Mouse (Mus musculus) heart, embryonic 16.5 days (tissue): Measurements from ENCODE around the gene Xrcc6. TPM values are rescaled to one million over a fixed set of nuclear protein-coding genes. Genes with fewer than 3 reads are reported as not detected.

Source experiments
- ATAC-seq: fragments of 200-750 bp; cut with Nextera tagmentation; replicated peaks from 2 replicates; pipeline ENCODE4 v1.8.0; 2017; ENCODE audit warnings: moderate number of reproducible peaks; ENCODE audit not compliant: insufficient read depth, low FRiP score; ENCODE audit errors: extremely low read depth
- H3K27ac ChIP-seq: fragments of 300-500 bp; sonication (generic); 2 replicates; pipeline ENCODE4 v1.5.1; 2014; ENCODE audit warnings: mild to moderate bottlenecking, low read length, control low read depth, moderate library complexity
- H3K27me3 ChIP-seq: fragments of 300-500 bp; sonication (generic); 2 replicates; pipeline ENCODE4 v1.6.1; 2014; ENCODE audit warnings: low read length, mixed read lengths; ENCODE audit not compliant: control insufficient read depth, insufficient read depth
- H3K36me3 ChIP-seq: fragments of 300-500 bp; sonication (generic); 2 replicates; pipeline ENCODE4 v1.6.1; 2014; ENCODE audit not compliant: control insufficient read depth, insufficient read depth
- H3K4me1 ChIP-seq: fragments of 300-500 bp; sonication (generic); 2 replicates; pipeline ENCODE4 v1.6.1; 2014; ENCODE audit warnings: low read length, mixed read lengths; ENCODE audit not compliant: control insufficient read depth, insufficient read depth
- H3K4me2 ChIP-seq: fragments of 300-500 bp; sonication (generic); 2 replicates; pipeline ENCODE4 v1.6.1; 2014; ENCODE audit warnings: low read depth, mild to moderate bottlenecking, control low read depth, low read length
- H3K4me3 ChIP-seq: fragments of 300-500 bp; sonication (generic); 2 replicates; pipeline ENCODE4 v1.5.1; 2014; ENCODE audit warnings: mild to moderate bottlenecking, control low read depth, low read length
- H3K9ac ChIP-seq: fragments of 300-500 bp; sonication (generic); 2 replicates; pipeline ENCODE4 v1.6.1; 2014; ENCODE audit warnings: low read length, control low read depth
- H3K9me3 ChIP-seq: fragments of 300-500 bp; sonication (generic); replicated peaks from 2 replicates; pipeline ENCODE4 v1.6.1; 2016; ENCODE audit warnings: low read length; ENCODE audit not compliant: control insufficient read depth
- WGBS: fragments of 180-500 bp; shearing (Covaris S2); extraction: QIAGEN DNeasy Blood & Tissue Kit; methylation state at CpG from one replicate; pipeline ENCODE4 v1.1.7; 2014; 5-methylcytosine and 5-hydroxymethylcytosine counted together
- polyA plus RNA-seq: library from polyadenylated mRNA; unstranded; fragments of >200 nt; fragmentation: Nextera tagmentation; extraction: Ambion mirVana; gene quantifications from 2 replicates; pipeline ENCODE4 v1.2.1, GENCODE M21; 2015

Xrcc6 gene
- polyA plus RNA-seq, 1 experiment from 2014 or later: 113 TPM

DNA sequence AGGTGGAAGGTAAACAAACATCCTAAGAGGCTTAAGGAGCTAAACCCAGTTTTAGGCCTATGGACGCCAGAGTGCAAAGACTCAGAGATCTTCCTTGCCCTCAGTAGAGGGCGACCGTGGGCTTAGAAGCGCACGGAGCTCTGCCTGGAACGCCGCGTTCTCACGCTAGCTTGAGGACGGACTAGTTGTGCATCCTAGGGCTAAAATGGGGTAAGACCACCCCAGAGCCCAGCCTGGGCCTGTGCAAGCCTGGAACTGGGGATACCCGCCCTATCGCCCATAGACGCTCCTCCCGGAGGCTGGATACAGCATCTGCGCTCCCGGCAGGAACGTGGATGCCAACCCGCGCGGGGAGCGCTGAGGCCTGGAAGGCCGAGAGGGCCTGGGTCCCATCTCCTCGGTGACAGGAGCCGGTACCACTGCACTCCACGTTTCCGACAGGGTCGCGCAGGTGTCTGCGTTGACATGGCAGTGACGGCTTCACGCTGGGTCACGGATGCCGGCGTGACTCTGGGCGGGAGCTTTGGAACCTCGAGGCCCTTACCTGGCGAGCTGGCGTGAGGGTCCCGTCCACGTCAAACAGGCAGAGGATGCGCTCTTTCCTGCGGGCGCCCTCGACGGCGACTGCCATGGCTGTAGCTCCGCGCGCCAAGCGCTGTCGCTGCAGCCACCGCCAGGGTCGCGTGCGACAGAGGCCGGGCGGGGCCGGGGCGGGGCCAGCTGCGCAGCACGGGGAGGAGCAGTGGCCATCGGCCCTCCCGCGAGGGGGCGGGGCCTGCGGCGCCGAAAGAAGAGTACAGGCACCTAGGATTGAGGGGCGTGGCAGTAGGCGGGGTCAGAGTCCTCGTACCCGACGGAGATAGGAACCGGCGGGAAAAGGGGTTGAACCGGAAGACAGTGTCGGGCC, 27.2 kb upstream of the Xrcc6 start, which contains the start of gene Pmm1:
Gene Pmm1, minus strand, starts transcription at position 760 of the 907 bp plus-strand sequence.
- Histone ChIP-seq H3K4me1 (peaks cover 6% of the 10 kb centered on the region; the same call in 1 of the 2 replicates), H3K4me2 (peak within 1 kb of the TSS; percentile 100), H3K4me3 (peak within 1 kb of the TSS; percentile 78), H3K36me3 (no peaks in the 10 kb centered on the region), H3K9ac (peak within 1 kb of the TSS; percentile 82), H3K27me3 (no peaks in the 10 kb centered on the region), H3K27ac (peak within 1 kb of the TSS; percentile 85), H3K9me3 (no peaks in the 10 kb centered on the region)
- WGBS: under 1% methylated on average over 77 of the region's 77 CpGs
- ATAC-seq: peak; percentile 99

DNA sequence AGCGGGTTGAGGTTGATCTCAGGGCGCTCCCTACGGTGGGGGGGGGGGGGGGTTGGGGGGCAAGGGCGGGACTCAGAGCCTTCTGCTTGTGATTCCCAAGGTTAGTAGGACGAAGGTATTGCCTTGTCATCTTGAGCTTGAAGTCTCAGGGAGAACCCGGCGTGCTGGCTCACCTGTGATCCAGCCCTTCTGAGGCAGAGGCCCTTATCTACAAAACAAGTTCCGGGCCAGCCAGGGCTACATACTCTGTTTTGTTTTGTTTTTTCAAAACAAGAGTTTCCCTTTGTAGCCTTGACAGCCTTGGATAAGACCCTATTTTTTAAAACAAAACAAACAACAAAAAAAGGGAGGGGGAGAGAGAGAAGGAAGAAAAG, 26.6 kb upstream of the Xrcc6 start:
- H3K4me1 ChIP-seq: peaks cover 6% of the 10 kb centered on the region; the same call in 1 of the 2 replicates
- peak overlapping the region; percentile 100 for H3K4me2 ChIP-seq
- 3% methylated on average over 7 of the region's 8 CpGs for WGBS
- no peak overlapping the region; the same call in 1 of the 2 replicates for H3K27ac ChIP-seq
- H3K9me3 ChIP-seq: no peaks in the 10 kb centered on the region
- no peak for ATAC-seq
- H3K9ac ChIP-seq: peak overlapping the region; percentile 59
- peak overlapping the region; percentile 78 for H3K4me3 ChIP-seq
- no peaks in the 10 kb centered on the region for H3K27me3 ChIP-seq
- no peaks in the 10 kb centered on the region for H3K36me3 ChIP-seq

DNA sequence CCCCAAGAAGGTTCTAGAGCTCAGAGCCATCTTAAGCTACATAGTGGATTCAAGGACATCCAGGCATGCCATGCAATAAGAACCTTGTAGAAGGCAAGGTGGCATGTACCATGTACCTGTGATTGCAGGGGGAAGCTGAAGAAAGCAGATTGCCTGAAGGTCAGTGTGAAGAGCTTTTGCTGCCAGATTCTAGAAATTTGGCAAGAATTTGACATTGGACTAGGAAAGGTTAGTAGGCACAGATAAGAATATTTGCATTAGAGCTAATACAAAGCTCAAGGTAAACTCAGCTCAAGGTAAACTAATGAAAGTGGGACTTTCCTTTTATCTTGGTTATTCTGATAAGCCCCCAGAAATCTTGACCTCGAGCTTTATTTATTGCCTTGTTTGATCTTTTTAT, 23.4 kb upstream of the Xrcc6 start:
- WGBS: 49% methylated on average over 1 of the region's 1 CpGs
- Histone ChIP-seq H3K27ac (no peak overlapping the region), H3K9me3 (no peaks in the 10 kb centered on the region), H3K9ac (no peak overlapping the region), H3K4me1 (peaks cover 6% of the 10 kb centered on the region; the same call in 1 of the 2 replicates), H3K4me3 (no peak overlapping the region), H3K27me3 (no peaks in the 10 kb centered on the region), H3K36me3 (no peaks in the 10 kb centered on the region), H3K4me2 (no peak overlapping the region)
- ATAC-seq: no peak

GRCm38 (mm10) chr15:81964980-81965545, 22.6 kb upstream of the Xrcc6 start:
- no peaks in the 10 kb centered on the region for H3K36me3 ChIP-seq
- H3K27ac ChIP-seq: no peak overlapping the region
- no peak overlapping the region for H3K4me3 ChIP-seq
- no peak overlapping the region for H3K9ac ChIP-seq
- no peaks in the 10 kb centered on the region for H3K9me3 ChIP-seq
- no peaks in the 10 kb centered on the region for H3K27me3 ChIP-seq
- 46% methylated on average over 4 of the region's 4 CpGs for WGBS
- H3K4me2 ChIP-seq: no peak overlapping the region
- H3K4me1 ChIP-seq: peaks cover 3% of the 10 kb centered on the region; the same call in 1 of the 2 replicates
- no peak for ATAC-seq

GRCm38 (mm10) chr15:81966062-81966829, 21.4 kb upstream of the Xrcc6 start:
- Histone ChIP-seq H3K27me3 (no peaks in the 10 kb centered on the region), H3K27ac (no peak overlapping the region), H3K9ac (no peak overlapping the region), H3K4me2 (no peak overlapping the region), H3K4me3 (no peak overlapping the region), H3K9me3 (no peaks in the 10 kb centered on the region), H3K4me1 (no peaks in the 10 kb centered on the region), H3K36me3 (no peaks in the 10 kb centered on the region)
- ATAC-seq: no peak
- 71% methylated on average over 13 of the region's 14 CpGs for WGBS

DNA sequence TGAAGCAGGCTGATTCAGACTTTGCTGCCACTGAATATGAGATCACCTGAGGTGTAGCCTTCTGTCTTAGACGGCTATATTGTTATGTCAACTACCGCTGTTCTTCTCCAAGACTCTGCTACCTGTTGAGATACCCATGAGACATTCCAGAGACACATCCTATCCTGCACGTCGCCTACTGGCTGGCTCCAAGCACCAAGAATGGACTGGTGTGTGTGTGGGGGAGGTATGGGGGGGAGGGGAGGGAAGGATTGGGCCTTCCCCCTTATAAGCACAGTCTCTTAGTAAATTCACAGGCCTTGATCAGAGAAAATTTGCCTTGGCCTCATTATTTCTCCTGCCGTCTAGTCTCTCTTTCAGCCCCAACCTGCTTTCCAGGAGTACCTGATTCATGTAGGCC, 19.8 kb upstream of the Xrcc6 start:
- Histone ChIP-seq H3K27me3 (no peaks in the 10 kb centered on the region), H3K9ac (no peak overlapping the region), H3K4me1 (no peaks in the 10 kb centered on the region), H3K27ac (no peak overlapping the region), H3K4me2 (no peak overlapping the region), H3K4me3 (no peak overlapping the region), H3K36me3 (no peaks in the 10 kb centered on the region), H3K9me3 (peaks cover 5% of the 10 kb centered on the region)
- WGBS: 86% methylated on average over 5 of the region's 5 CpGs
- ATAC-seq: no peak

DNA sequence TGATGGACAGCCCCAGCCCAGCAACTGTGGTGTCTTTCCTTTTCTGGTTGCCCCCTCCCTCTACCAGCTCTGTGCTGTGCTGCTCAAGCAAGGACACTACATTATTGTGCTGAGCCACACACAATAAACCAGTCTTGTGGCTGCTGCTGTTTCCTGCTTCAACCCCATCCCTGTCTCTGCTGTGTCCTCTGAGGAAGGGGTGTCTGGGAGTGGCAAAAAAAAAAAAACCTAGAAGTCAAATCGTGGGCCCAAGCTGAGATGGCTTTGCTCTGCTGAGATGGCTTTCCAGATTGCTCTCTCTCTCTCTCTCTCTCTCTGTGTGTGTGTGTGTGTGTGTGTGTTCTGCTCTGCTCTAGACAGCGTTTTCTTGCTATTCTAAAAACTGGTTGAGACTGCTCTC, 19.2 kb upstream of the Xrcc6 start:
- no peak for ATAC-seq
- Histone ChIP-seq H3K4me1 (no peaks in the 10 kb centered on the region), H3K9me3 (peaks cover 7% of the 10 kb centered on the region), H3K4me3 (no peak overlapping the region), H3K36me3 (no peaks in the 10 kb centered on the region), H3K4me2 (no peak overlapping the region), H3K27me3 (no peaks in the 10 kb centered on the region), H3K9ac (no peak overlapping the region), H3K27ac (no peak overlapping the region)
- WGBS: 52% methylated on average over 2 of the region's 2 CpGs

GRCm38 (mm10) chr15:81969173-81969572, 18.5 kb upstream of the Xrcc6 start:
- Histone ChIP-seq H3K27ac (no peak overlapping the region), H3K9me3 (peaks cover 7% of the 10 kb centered on the region), H3K9ac (no peak overlapping the region), H3K36me3 (no peaks in the 10 kb centered on the region), H3K4me2 (no peak overlapping the region), H3K27me3 (no peaks in the 10 kb centered on the region), H3K4me1 (no peaks in the 10 kb centered on the region), H3K4me3 (no peak overlapping the region)
- WGBS: 61% methylated on average over 7 of the region's 7 CpGs
- ATAC-seq: no peak
